Mouse (Mus musculus) ES-E14 (cell line): ENCODE measurements around the gene Gstm2. TPM values are rescaled to one million over a fixed set of nuclear protein-coding genes. Genes with fewer than 3 reads are reported as not detected.
"Not testable (repeated sequence)": the region's sequence is repeated elsewhere in the genome, so short reads cannot be mapped to it uniquely, and the experiment has no call there.

Source experiments
- DNase-seq: peaks from one replicate; pipeline ENCODE4 v3.0.0-alpha.2; 2013; ENCODE audit warnings: low read depth, low spot score
- H3K27ac ChIP-seq: 2 replicates; pipeline ENCODE4 v1.5.1; 2012; ENCODE audit warnings: low read depth, mild to moderate bottlenecking, low read length, moderate library complexity, mixed read lengths; ENCODE audit not compliant: poor library complexity, insufficient read depth, severe bottlenecking
- H3K36me3 ChIP-seq: 2 replicates; pipeline ENCODE4 v1.6.1; 2012; ENCODE audit warnings: mild to moderate bottlenecking, low read length, moderate library complexity, mixed read lengths; ENCODE audit not compliant: control insufficient read depth, poor library complexity, insufficient read depth, severe bottlenecking
- H3K4me1 ChIP-seq, 2 experiments: fragments of 150-350 bp in 1 of 2; sonication (generic) in 1 of 2; 2 replicates each; pipeline ENCODE4 v1.6.1; 2012; ENCODE audit warnings: low read length in 2 of 2, mild to moderate bottlenecking in 1 of 2, mixed read lengths in 1 of 2; ENCODE audit not compliant: control insufficient read depth in 2 of 2, insufficient read depth in 2 of 2, poor library complexity in 1 of 2
- H3K4me3 ChIP-seq, 2 experiments: fragments of 150-350 bp in 1 of 2; sonication (generic) in 1 of 2; 2 replicates each; pipeline ENCODE4 v1.5.1; 2012; ENCODE audit warnings: low read length in 2 of 2, low read depth in 1 of 2, mild to moderate bottlenecking in 1 of 2, mixed read lengths in 1 of 2; ENCODE audit not compliant: insufficient read depth in 1 of 2, poor library complexity in 1 of 2, severe bottlenecking in 1 of 2
- H3K9ac ChIP-seq: 2 replicates; pipeline ENCODE4 v1.6.1; 2012; ENCODE audit warnings: low read depth, mild to moderate bottlenecking, low read length, mixed read lengths; ENCODE audit not compliant: poor library complexity, insufficient read depth, severe bottlenecking
- H3K9me3 ChIP-seq: fragments of 150-350 bp; sonication (generic); 2 replicates; pipeline ENCODE4 v1.6.1; 2012; ENCODE audit warnings: low read depth, mild to moderate bottlenecking, low read length; ENCODE audit not compliant: control insufficient read depth, insufficient read depth
- CHD2 ChIP-seq: IDR thresholded peaks from 2 replicates; pipeline ENCODE4 v1.6.1; 2014; ENCODE audit warnings: mild to moderate bottlenecking, low read depth, low read length, inconsistent platforms
- HCFC1 ChIP-seq: IDR thresholded peaks from 2 replicates; pipeline ENCODE4 v1.6.1; 2012; ENCODE audit warnings: low read length, inconsistent platforms, borderline replicate concordance; ENCODE audit not compliant: insufficient read depth
- MAFK ChIP-seq: IDR thresholded peaks from 2 replicates; pipeline ENCODE4 v1.6.1; 2014; ENCODE audit warnings: mild to moderate bottlenecking, low read depth, low read length, inconsistent platforms; ENCODE audit not compliant: insufficient read depth
- ZC3H11A ChIP-seq: IDR thresholded peaks from 2 replicates; pipeline ENCODE4 v1.6.1; 2012; ENCODE audit warnings: low read depth, mild to moderate bottlenecking, inconsistent platforms, low read length, borderline replicate concordance
- ZNF384 ChIP-seq: IDR thresholded peaks from 2 replicates; pipeline ENCODE4 v1.6.1; 2012; ENCODE audit warnings: low read depth, low read length, inconsistent platforms
- in situ Hi-C, 2 experiments: fragments of 600-800 bp; cut with MboI; formaldehyde crosslinking; loops; one replicate each; pipeline ENCODE4 v1.15.1; 2025; ENCODE audit warnings: low sequenced_read_pairs in 2 of 2, inconsistent platforms in 1 of 2; ENCODE audit not compliant: unreplicated experiment in 2 of 2
- total RNA-seq: library from RNA; depleted of rRNA; stranded (reverse); fragments of 300-350 nt; gene quantifications from 2 replicates; pipeline ENCODE4 v1.2.3, GENCODE M21; 2012

The Gstm2 gene
- total RNA-seq, 1 experiment, result 9.1 TPM

- H3K27ac ChIP-seq, result no peak overlapping the region
- H3K4me3 ChIP-seq, result no peak overlapping the region
- no peaks in the 10 kb centered on the region for H3K9me3 ChIP-seq
- no peak for DNase-seq
- H3K4me1 ChIP-seq, result peaks cover 9 to 32% of the 10 kb centered on the region in 2 experiments
- in situ Hi-C loops, result no loop called here
- no peaks in the 10 kb centered on the region for H3K36me3 ChIP-seq
- H3K9ac ChIP-seq, result no peak overlapping the region
- TF ChIP-seq MAFK, result no peak
- no peak for TF ChIP-seq HCFC1
- no peak for TF ChIP-seq ZC3H11A
- no peak for TF ChIP-seq CHD2
- no peak for TF ChIP-seq ZNF384
Measured at GRCm38 (mm10) chr3:107965592-107965991, 20.7 kb downstream of the Gstm2 start.

GRCm38 (mm10) chr3:107964656-107965308 is 21.5 kb downstream of the Gstm2 start:
- Histone ChIP-seq H3K27ac (peak overlapping the region; percentile 57), H3K9ac (no peak overlapping the region), H3K9me3 (no peaks in the 10 kb centered on the region), H3K4me1 (peaks cover 9 to 32% of the 10 kb centered on the region in 2 experiments), H3K4me3 (no peak overlapping the region), H3K36me3 (no peaks in the 10 kb centered on the region)
- TF ChIP-seq ZNF384 (no peak), MAFK (peak; percentile 84)
- DNase-seq, result no peak
- in situ Hi-C loops, result no loop called here

GRCm38 (mm10) chr3:107964026-107964425 is 22.2 kb downstream of the Gstm2 start:
- H3K4me3 ChIP-seq, result no peak overlapping the region
- H3K27ac ChIP-seq, result peak overlapping the region; percentile 44
- H3K9ac ChIP-seq, result 0 out of 2 replicates have a peak overlapping the region, but pooled peaks have one; percentile 7
- in situ Hi-C loops, result no loop called here
- TF ChIP-seq ZC3H11A, result no peak
- TF ChIP-seq ZNF384, result no peak
- TF ChIP-seq CHD2, result no peak
- TF ChIP-seq HCFC1, result no peak
- TF ChIP-seq MAFK, result no peak
- H3K4me1 ChIP-seq, result peaks cover 9 to 31% of the 10 kb centered on the region in 2 experiments
- no peak for DNase-seq
- no peaks in the 10 kb centered on the region for H3K36me3 ChIP-seq
- no peaks in the 10 kb centered on the region for H3K9me3 ChIP-seq

GRCm38 (mm10) chr3:107955260-107955659 is 31.0 kb downstream of the Gstm2 start:
- DNase-seq, H3K9me3 ChIP-seq, in situ Hi-C loops, H3K36me3 ChIP-seq, H3K27ac ChIP-seq: not testable (repeated sequence)
- peak overlapping the region; percentile 57 for H3K9ac ChIP-seq
- H3K4me1 ChIP-seq, result peaks cover 2 to 13% of the 10 kb centered on the region in 2 experiments; a peak in 1 of 4 replicates
- peak overlapping the region; percentile 49 to 53 for H3K4me3 ChIP-seq

- Histone ChIP-seq H3K9ac (no peak overlapping the region), H3K4me3 (no peak overlapping the region), H3K27ac (no peak overlapping the region), H3K4me1 (peaks cover 2 to 11% of the 10 kb centered on the region in 2 experiments; a peak in 1 of 4 replicates), H3K9me3 (no peaks in the 10 kb centered on the region), H3K36me3 (no peaks in the 10 kb centered on the region)
- in situ Hi-C loops, result no loop called here
- DNase-seq, result no peak
- TF ChIP-seq HCFC1 (no peak), MAFK (no peak), ZNF384 (no peak), ZC3H11A (no peak)
Measured at GRCm38 (mm10) chr3:107953906-107954305, 32.3 kb downstream of the Gstm2 start.
